Mouse (Mus musculus) hindbrain, embryonic 16.5 days (tissue): ENCODE data around the gene Stoml2. TPM values are rescaled to one million over a fixed set of nuclear protein-coding genes. Genes with fewer than 3 reads are reported as not detected.
"Not testable (repeated sequence)": the region's sequence is repeated elsewhere in the genome, so short reads cannot be mapped to it uniquely, and the experiment has no call there.

Experiments used
- ATAC-seq: fragments of 200-750 bp; cut with Nextera tagmentation; 2 replicates; pipeline ENCODE4 v1.8.0; 2017; ENCODE audit warnings: moderate TSS enrichment, moderate library complexity
- H3K27ac ChIP-seq: fragments of 300-500 bp; sonication (generic); 2 replicates; pipeline ENCODE4 v1.5.1; 2014; ENCODE audit warnings: low read depth, mild to moderate bottlenecking, control low read depth, low read length, moderate library complexity
- H3K27me3 ChIP-seq: fragments of 300-500 bp; sonication (generic); replicated peaks from 2 replicates; pipeline ENCODE4 v1.6.1; 2014; ENCODE audit warnings: low read length; ENCODE audit not compliant: control insufficient read depth, insufficient read depth
- H3K36me3 ChIP-seq: fragments of 300-500 bp; sonication (generic); 2 replicates; pipeline ENCODE4 v1.6.1; 2014; ENCODE audit warnings: mild to moderate bottlenecking, low read length, moderate library complexity, mixed read lengths; ENCODE audit not compliant: control insufficient read depth, insufficient read depth
- H3K4me1 ChIP-seq: fragments of 300-500 bp; sonication (generic); 2 replicates; pipeline ENCODE4 v1.6.1; 2014; ENCODE audit warnings: low read depth, low read length; ENCODE audit not compliant: control insufficient read depth, insufficient read depth
- H3K4me2 ChIP-seq: fragments of 300-500 bp; sonication (generic); 2 replicates; pipeline ENCODE4 v1.6.1; 2014; ENCODE audit warnings: mild to moderate bottlenecking, low read length, control low read depth, moderate library complexity
- H3K4me3 ChIP-seq: fragments of 300-500 bp; sonication (generic); 2 replicates; pipeline ENCODE4 v1.5.1; 2014; ENCODE audit warnings: mild to moderate bottlenecking, low read length, control low read depth, moderate library complexity
- H3K9ac ChIP-seq: fragments of 300-500 bp; sonication (generic); 2 replicates; pipeline ENCODE4 v1.6.1; 2014; ENCODE audit warnings: low read depth, mild to moderate bottlenecking, control low read depth, low read length, moderate library complexity
- H3K9me3 ChIP-seq: fragments of 300-500 bp; sonication (generic); 2 replicates; pipeline ENCODE4 v1.6.1; 2014; ENCODE audit warnings: mild to moderate bottlenecking, low read length, moderate library complexity; ENCODE audit not compliant: control insufficient read depth
- WGBS: fragments of 180-500 bp; shearing (Covaris S2); extraction: QIAGEN DNeasy Blood & Tissue Kit; methylation state at CpG from one replicate; pipeline ENCODE4 v1.1.7; 2014; 5-methylcytosine and 5-hydroxymethylcytosine counted together
- polyA plus RNA-seq: library from polyadenylated mRNA; unstranded; fragments of >200 nt; fragmentation: Nextera tagmentation; extraction: Ambion mirVana; gene quantifications from 2 replicates; pipeline ENCODE4 v1.2.1, GENCODE M21; 2015

Gene Stoml2
- polyA plus RNA-seq, 1 experiment from 2014 or later: 261 TPM

DNA sequence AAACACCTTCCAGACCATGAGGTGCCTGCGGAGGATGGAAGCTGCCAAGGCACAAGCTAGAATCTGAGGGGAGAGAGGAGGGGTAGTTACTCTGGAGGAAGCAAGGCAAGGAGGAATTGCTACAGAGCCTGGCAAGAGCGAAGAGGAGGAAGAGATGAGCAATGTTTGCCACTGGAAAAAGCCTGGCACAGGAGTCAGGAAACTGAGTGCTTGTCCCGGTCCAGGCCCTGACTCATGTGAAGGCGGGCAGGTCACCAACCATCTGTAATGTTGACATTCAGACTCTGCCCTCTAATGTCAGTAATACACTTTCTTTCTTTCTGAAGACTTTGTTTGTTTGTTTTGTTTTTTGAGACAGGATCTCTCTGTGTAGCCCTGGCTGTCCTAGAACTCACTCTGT lies 13.4 kb downstream of the Stoml2 start:
- no peak for ATAC-seq
- Histone ChIP-seq H3K9ac (no peak overlapping the region), H3K4me3 (no peak overlapping the region), H3K27me3 (no peaks in the 10 kb centered on the region), H3K9me3 (no peaks in the 10 kb centered on the region), H3K36me3 (peaks cover 35% of the 10 kb centered on the region), H3K4me2 (no peak overlapping the region), H3K27ac (no peak overlapping the region), H3K4me1 (no peaks in the 10 kb centered on the region)
- 94% methylated on average over 4 of the region's 4 CpGs for WGBS

DNA sequence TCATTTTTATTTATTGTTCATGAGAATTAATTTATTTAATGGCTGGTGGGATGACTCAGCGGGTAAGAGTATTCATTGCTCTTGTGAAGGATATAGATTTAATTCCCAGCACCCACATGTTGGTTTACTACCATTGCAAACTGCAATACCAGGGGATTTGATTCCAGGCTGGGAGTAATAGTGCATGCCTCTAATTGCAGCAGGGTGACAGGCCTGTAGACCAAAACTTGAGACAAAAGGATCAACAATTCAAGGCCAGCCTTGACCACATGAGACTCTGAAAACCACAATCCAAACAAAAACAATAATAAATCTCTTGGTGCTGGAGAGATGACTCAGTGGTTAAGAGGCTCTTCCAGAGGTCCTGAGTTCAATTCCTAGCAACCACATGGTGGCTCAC lies 19.4 kb downstream of the Stoml2 start:
- Histone ChIP-seq H3K9ac (no peak overlapping the region), H3K27me3 (no peaks in the 10 kb centered on the region), H3K9me3 (no peaks in the 10 kb centered on the region), H3K27ac (no peak overlapping the region), H3K4me2 (no peak overlapping the region), H3K4me3 (no peak overlapping the region), H3K4me1 (peaks cover 8% of the 10 kb centered on the region), H3K36me3 (no peaks in the 10 kb centered on the region)
- no peak for ATAC-seq
- 97% methylated on average over 1 of the region's 1 CpGs for WGBS

- WGBS: under 1% methylated on average over 36 of the region's 37 CpGs
These were observed 21.1 kb downstream of the Stoml2 start, which contains the start of gene Fancg for GRCm38 (mm10) chr4:43010161-43011038. TSS of gene Fancg (minus strand) at chr4:43010506.

GRCm38 (mm10) chr4:43005765-43006164 lies 25.7 kb downstream of the Stoml2 start:
- Histone ChIP-seq H3K4me3 (no peak overlapping the region), H3K9ac (no peak overlapping the region), H3K36me3 (no peaks in the 10 kb centered on the region), H3K4me2 (no peak overlapping the region), H3K27ac (no peak overlapping the region), H3K27me3 (no peaks in the 10 kb centered on the region), H3K4me1 (peaks cover 8% of the 10 kb centered on the region), H3K9me3 (no peaks in the 10 kb centered on the region)
- ATAC-seq: no peak
- WGBS: 60% methylated on average over 2 of the region's 2 CpGs

More at GRCm38 (mm10) chr4:43010161-43011038, 21.1 kb downstream of the Stoml2 start, which contains the start of gene Fancg:
- peaks cover 8% of the 10 kb centered on the region for H3K4me1 ChIP-seq
- peak within 1 kb of the TSS; percentile 93 for H3K4me2 ChIP-seq
- H3K27me3 ChIP-seq: no peaks in the 10 kb centered on the region
- peak within 1 kb of the TSS; percentile 75 for H3K9ac ChIP-seq
- H3K36me3 ChIP-seq: no peaks in the 10 kb centered on the region
- H3K9me3 ChIP-seq: no peaks in the 10 kb centered on the region
- H3K4me3 ChIP-seq: peak within 1 kb of the TSS; percentile 66
- H3K27ac ChIP-seq: 0 out of 2 replicates have a peak within 1 kb of the TSS, but pooled peaks have one; percentile 37
- ATAC-seq: peak; percentile 94

DNA sequence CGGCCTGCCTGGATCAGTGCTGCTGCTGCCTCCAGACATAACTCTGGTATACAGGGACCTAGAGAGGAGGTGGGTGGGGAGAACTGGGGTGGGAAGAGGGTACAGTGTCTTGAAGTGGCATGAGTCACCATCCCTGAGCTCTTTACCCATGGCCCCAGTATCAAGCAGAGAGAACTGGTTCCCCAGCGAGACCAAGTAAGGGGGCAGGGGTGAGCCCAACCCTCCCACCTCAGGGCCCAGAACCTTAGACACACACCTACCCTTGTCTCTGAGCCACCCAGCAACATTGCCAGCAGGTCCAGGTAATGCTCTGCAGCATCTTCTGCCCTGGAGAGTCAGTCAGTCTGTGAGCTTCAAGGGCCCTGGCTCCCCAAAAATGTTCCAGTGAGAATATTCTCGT lies 26.6 kb downstream of the Stoml2 start:
- H3K27me3 ChIP-seq: no peaks in the 10 kb centered on the region
- no peak for ATAC-seq
- H3K4me3 ChIP-seq: no peak overlapping the region
- H3K36me3 ChIP-seq: no peaks in the 10 kb centered on the region
- no peaks in the 10 kb centered on the region for H3K9me3 ChIP-seq
- 89% methylated on average over 3 of the region's 3 CpGs for WGBS
- H3K4me2 ChIP-seq: no peak overlapping the region
- peaks cover 8% of the 10 kb centered on the region for H3K4me1 ChIP-seq
- no peak overlapping the region for H3K27ac ChIP-seq
- H3K9ac ChIP-seq: no peak overlapping the region

DNA sequence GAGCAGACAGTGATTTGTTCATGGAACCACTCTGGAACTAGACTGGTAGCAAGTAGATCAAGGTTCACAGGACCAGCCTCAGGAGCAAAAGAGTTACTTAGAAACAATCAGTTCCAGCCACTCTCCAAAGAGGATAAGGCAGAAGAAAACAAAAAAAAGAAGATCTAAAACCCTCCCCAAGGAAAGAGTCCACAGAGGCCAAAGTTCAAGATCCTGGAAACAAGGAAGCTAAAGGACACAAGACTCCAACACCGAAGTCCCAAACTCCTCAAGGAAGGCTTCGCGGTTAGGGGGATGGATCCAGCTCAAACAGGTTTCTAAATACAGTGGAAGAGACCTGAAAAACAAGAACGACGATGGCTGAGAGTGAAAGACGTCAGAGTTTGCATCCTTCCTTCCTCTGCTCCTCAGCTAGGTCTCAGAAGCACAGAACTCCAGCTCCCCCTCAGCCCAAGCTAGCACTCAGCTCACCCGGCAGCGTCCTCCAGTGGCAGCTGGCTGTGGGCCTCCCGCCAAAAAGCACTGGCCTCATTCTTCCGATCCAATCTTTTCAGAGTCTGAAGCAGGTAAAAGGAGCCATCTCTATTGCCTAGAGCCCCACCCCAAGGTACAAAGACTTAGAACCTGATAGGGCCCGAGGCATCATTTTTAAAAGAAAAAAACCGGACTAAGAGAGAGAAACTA lies 28.6 kb downstream of the Stoml2 start:
- no peaks in the 10 kb centered on the region for H3K9me3 ChIP-seq
- no peak overlapping the region for H3K4me2 ChIP-seq
- peaks cover 12% of the 10 kb centered on the region for H3K4me1 ChIP-seq
- H3K27me3 ChIP-seq: no peaks in the 10 kb centered on the region
- 76% methylated on average over 12 of the region's 12 CpGs for WGBS
- ATAC-seq: no peak
- H3K27ac ChIP-seq: no peak overlapping the region
- H3K4me3 ChIP-seq: no peak overlapping the region
- H3K36me3 ChIP-seq: no peaks in the 10 kb centered on the region
- H3K9ac ChIP-seq: no peak overlapping the region

DNA sequence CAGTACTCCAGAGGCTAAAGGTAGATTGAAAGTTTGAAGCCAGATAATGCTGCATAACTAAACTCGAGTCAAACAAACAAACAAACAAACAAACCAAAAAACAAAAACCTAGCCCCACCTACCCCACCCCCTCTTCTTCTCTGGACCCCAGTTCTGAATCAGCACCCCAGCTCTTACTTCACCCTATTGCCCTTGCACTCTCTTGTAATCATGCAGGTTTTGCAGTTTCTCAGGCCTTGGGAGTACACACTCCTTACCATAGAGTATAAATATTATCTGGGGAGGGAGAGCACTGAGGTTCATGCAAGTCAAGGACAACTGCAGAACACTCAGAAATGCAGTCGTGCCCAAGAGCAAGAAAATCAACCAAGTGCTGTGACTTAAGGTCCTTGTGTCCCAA lies 30.2 kb downstream of the Stoml2 start:
- Histone ChIP-seq H3K36me3 (no peaks in the 10 kb centered on the region), H3K27ac (peak overlapping the region; percentile 58), H3K9me3 (no peaks in the 10 kb centered on the region), H3K4me1 (peaks cover 20% of the 10 kb centered on the region), H3K4me2 (no peak overlapping the region), H3K4me3 (no peak overlapping the region), H3K27me3 (no peaks in the 10 kb centered on the region), H3K9ac (no peak overlapping the region)
- ATAC-seq: no peak
- 80% methylated on average over 2 of the region's 2 CpGs for WGBS

DNA sequence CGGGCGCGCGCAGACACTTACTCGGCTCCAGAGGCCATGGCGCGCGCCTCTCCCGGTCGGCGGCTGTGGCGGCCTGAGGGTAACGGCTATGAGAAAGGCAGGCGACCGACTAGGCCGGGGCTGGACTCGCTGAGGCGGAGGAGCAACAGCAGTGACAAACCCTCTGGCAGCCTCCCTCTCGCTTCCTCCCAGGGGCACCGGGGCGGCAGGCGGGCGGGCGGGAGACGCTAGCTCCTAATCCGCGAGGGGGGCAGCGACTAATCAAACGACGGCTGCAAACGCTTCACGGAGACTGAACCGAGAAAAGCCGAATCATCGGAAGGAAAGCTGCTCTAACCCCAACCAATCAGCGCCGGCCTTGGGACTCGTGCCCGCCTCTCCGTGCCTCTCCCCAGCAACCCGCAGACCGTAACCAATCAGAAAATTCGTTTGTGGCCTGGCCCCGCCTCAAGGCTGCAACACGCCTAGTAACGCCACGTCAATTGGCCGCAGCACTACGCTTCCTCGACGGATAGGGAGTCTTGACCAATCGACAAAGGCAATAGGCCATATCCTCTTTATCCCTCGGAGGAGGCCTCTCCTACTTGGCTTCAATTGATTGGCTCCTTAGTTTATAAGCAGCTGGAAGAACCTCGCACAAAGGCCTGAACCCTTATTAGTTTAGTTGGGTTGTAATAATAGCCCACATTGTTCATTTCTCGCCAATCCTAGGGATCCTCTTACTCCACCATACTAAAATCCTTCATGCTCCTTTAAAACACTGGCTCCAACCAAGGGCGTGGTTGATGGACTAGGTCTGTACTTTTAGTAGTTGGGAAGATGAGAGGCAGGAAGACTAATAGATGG lies 31.1 kb downstream of the Stoml2 start, which contains the start of gene Vcp:
Gene Vcp, minus strand, starts transcription at position 367 of the 846 bp plus-strand sequence.
- under 1% methylated on average over 46 of the region's 56 CpGs for WGBS
- Histone ChIP-seq H3K27ac (peak within 1 kb of the TSS; percentile 98), H3K4me1 (peaks cover 20% of the 10 kb centered on the region), H3K4me3 (peak within 1 kb of the TSS; percentile 86), H3K9ac (peak within 1 kb of the TSS; percentile 94), H3K4me2 (peak within 1 kb of the TSS; percentile 82)
- peak; percentile 99 for ATAC-seq
- not testable (repeated sequence) for H3K9me3 ChIP-seq, H3K36me3 ChIP-seq, H3K27me3 ChIP-seq
